Mouse (Mus musculus): ENCODE measurements around the gene Asic1. TPM values are rescaled to one million over a fixed set of nuclear protein-coding genes. Genes with fewer than 3 reads are reported as not detected.

Gene Asic1
- polyA plus RNA-seq, 1 experiment: 0.19 TPM

DNA sequence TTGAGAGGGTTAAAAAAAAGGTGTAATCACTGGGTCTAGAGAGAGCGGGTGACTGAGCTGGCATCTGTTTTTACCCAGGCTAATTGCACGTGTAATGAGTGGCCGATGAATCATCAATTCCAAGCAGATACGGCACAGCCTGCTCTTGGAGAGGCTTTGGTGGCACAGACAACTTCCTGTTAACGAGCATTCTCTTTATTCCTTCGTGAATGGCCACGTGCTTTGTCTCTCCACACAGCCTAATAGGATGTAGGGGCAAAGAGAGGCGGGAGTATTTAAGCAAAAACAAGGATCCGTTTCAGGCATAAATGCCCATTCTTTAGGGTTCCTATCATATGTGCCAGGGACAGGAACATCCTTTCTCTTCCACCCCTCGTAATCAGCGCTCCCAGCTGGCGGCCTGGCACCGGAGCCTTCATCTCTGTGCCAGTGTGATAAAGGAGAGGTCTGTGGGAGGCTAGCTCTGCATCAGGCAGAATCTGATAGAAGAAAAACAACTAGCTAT lies 45.2 kb downstream of the Asic1 start:
- Histone ChIP-seq H3K4me1 (ENCODE audit: control insufficient read depth, insufficient read depth, low read length) (no peaks in the 10 kb centered on the region), H3K4me3 (replicated peaks; ENCODE audit: extremely low read depth, low read depth, low read length) (no peak overlapping the region)
- DNase-seq: no peak
- WGBS: 68% methylated on average over 13 of the region's 13 CpGs
- TF ChIP-seq CTCF (IDR thresholded peaks at IDR 0.05; ENCODE audit: insufficient read depth, low read length): no peak
- TF ChIP-seq POLR2A (IDR thresholded peaks at IDR 0.05; ENCODE audit: borderline replicate concordance, extremely low read depth, low read depth, low read length): no peak

DNA sequence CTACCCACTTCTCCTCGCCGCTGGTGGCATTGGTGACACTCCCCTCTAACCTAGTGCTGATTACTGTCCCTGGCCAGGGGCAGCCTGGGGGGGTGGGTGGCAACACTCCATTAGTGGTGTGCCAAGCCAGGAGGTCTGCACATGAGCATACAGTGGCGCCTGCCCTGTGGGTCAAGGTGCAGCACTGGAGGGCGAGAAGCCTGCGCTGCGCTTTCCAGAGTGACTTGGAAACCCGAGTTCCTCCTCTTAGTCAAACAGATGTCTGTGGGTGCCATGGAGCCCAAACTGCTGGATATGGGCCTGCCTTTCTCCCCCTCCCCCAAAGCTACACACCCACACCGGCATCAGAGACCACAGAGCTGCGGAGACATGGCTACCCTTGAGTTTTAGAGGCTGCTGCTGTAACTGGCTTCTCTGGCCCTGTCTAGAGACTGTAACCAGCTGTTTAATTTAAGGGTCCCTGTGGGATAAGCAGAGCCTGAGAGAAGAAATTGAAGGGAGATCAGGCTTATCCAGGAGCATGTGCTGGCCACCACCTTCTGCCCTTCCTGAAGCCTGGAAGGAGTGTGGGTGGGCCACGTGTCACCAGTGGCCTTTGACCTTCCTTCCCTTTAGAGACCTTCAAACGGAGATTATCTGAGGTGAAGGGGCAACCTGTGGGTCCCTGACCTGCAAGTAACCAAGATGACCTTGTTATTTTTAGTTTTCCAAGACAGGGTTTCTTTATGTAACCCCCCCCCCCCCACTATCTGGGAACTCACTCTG lies 46.0 kb downstream of the Asic1 start:
- 61% methylated on average over 11 of the region's 11 CpGs for WGBS
- TF ChIP-seq POLR2A (IDR thresholded peaks at IDR 0.05; ENCODE audit: borderline replicate concordance, extremely low read depth, low read depth, low read length) (no peak), CTCF (IDR thresholded peaks at IDR 0.05; ENCODE audit: insufficient read depth, low read length) (no peak)
- no peaks in the 10 kb centered on the region for H3K4me1 ChIP-seq (ENCODE audit: control insufficient read depth, insufficient read depth, low read length)
- no peak overlapping the region for H3K4me3 ChIP-seq (replicated peaks; ENCODE audit: extremely low read depth, low read depth, low read length)
- no peak for DNase-seq

DNA sequence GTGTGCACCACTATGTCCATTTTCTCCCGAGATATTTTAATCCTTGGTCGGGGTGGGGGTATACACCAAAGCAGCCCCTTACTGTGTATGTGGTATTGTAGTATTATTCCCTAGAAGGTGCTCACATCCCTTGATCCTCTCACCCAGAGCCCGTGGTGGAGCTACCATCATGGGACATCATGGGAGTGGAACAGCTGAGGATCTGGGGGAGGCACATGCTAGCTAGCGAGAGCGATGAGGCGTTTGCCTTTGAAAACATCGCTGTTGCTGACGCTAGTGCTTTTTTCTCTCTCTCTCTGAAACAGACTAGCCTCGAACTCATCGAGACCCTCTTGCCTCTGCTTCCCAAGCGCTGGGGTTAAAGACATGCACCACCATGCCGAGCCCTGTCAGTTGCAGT lies 46.6 kb downstream of the Asic1 start:
- TF ChIP-seq CTCF (IDR thresholded peaks at IDR 0.05; ENCODE audit: insufficient read depth, low read length): no peak
- no peak for TF ChIP-seq POLR2A (IDR thresholded peaks at IDR 0.05; ENCODE audit: borderline replicate concordance, extremely low read depth, low read depth, low read length)
- 92% methylated on average over 12 of the region's 12 CpGs for WGBS
- DNase-seq: no peak
- Histone ChIP-seq H3K4me1 (ENCODE audit: control insufficient read depth, insufficient read depth, low read length) (no peaks in the 10 kb centered on the region), H3K4me3 (replicated peaks; ENCODE audit: extremely low read depth, low read depth, low read length) (no peak overlapping the region)

DNA sequence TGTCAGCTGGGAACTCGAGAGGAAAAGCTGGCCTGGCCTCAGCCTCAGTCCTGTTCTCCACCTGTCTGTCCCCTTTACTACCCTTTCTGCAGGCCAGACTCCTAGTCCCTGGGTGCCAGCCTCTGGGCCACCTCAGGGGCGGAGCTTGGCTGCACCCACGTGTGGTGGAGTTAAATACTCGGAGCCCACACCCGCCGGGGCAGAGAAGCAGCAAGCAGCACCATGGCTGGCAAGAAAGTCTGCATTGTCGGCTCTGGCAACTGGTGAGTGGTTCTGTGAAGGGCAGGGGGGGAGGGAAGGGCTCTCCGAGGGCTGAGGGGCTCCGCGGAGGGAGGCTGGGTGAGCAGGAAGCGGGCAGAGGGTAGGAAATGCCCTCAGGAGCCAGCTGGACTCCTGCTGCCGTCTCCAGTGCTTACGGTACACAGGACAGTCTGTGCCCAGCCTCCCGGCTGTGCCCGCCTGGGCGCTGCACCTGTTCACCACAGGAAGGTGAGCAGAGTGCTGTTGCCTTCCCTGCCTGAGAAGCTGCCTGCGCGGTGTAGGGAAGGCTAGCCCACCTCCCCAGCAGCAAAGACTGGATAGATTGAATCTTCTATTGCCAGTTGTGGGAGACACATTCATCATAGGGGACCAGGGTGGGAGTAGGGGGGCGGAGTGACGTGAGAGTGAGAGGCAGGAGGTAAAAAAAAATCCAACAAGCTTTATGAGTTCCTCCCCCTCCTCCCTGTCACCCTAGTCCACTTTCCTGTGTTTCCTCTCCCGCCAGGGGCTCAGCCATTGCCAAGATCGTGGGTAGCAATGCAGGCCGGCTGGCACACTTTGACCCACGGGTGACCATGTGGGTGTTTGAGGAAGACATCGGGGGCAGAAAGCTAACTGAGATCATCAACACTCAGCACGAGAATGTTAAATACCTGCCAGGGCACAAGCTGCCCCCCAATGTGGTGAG lies 47.5 kb downstream of the Asic1 start, which contains the start of gene Gpd1:
Gene Gpd1, plus strand, starts transcription at position 130 of the 949 bp plus-strand sequence.
- DNase-seq: peak; percentile 63
- peak; percentile 70; the same call in 1 of the 2 replicates for TF ChIP-seq POLR2A (IDR thresholded peaks at IDR 0.05; ENCODE audit: borderline replicate concordance, extremely low read depth, low read depth, low read length)
- no peak for TF ChIP-seq CTCF (IDR thresholded peaks at IDR 0.05; ENCODE audit: insufficient read depth, low read length)

DNA sequence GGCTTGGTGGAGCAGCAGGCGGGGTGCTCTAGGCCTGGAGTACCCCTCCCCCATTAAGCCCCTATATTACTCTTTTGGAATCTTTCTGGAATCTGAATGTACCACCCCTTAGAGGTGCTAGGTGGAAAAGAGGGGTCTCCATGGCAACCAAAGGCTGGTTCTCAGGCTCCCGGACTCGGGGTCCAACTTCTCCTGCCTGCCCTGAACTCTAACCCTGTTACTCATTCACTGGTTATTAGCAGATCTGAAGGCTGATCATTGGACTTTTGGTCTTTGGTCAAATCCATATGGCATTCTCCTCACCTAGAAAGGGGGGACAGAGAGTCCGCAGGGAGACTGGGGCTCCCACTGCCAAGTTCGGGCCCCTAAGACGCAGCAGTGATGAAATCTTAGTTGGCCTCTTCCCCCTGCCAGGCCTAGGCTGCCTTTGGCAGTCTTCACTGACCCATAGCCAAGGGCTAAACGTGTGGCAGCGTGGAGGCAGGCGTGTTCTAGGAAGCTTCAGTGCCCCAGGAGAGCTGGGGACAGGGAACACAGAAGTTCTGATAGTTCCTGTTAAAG lies 48.4 kb downstream of the Asic1 start:
- no peak for TF ChIP-seq POLR2A (IDR thresholded peaks at IDR 0.05; ENCODE audit: borderline replicate concordance, extremely low read depth, low read depth, low read length)
- TF ChIP-seq CTCF (IDR thresholded peaks at IDR 0.05; ENCODE audit: insufficient read depth, low read length): no peak
- 76% methylated on average over 9 of the region's 9 CpGs for WGBS
- peaks cover 7% of the 10 kb centered on the region; the same call in 1 of the 2 replicates for H3K4me1 ChIP-seq (ENCODE audit: control insufficient read depth, insufficient read depth, low read length)
- DNase-seq: no peak
- H3K4me3 ChIP-seq (replicated peaks; ENCODE audit: extremely low read depth, low read depth, low read length): no peak overlapping the region

More for the DNA sequence above, 47.5 kb downstream of the Asic1 start, which contains the start of gene Gpd1:
- WGBS: 37% methylated on average over 26 of the region's 26 CpGs
- Histone ChIP-seq H3K4me3 (replicated peaks; ENCODE audit: extremely low read depth, low read depth, low read length) (peak within 1 kb of the TSS; percentile 49), H3K4me1 (ENCODE audit: control insufficient read depth, insufficient read depth, low read length) (no peaks in the 10 kb centered on the region)

DNA sequence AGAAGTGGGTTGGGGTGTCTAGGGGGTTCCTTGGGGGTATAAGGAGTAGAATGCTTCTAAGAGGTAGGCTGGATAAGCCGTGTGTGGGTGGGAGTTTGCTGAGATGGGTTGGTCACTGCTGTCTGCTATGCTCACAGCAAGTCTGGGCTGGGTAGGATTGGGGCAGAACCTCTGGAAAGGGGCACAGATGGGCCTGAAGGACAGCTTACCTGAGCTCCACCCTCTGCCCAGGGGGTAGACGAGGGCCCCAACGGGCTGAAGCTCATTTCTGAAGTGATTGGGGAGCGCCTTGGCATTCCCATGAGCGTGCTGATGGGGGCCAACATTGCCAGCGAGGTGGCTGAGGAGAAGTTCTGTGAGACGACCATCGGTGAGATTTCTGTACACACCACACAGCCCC lies 49.7 kb downstream of the Asic1 start:
- WGBS: 72% methylated on average over 8 of the region's 8 CpGs
- no peak overlapping the region for H3K4me3 ChIP-seq (replicated peaks; ENCODE audit: extremely low read depth, low read depth, low read length)
- TF ChIP-seq POLR2A (IDR thresholded peaks at IDR 0.05; ENCODE audit: borderline replicate concordance, extremely low read depth, low read depth, low read length) (no peak), CTCF (IDR thresholded peaks at IDR 0.05; ENCODE audit: insufficient read depth, low read length) (no peak)
- no peak for DNase-seq
- peaks cover 13% of the 10 kb centered on the region for H3K4me1 ChIP-seq (ENCODE audit: control insufficient read depth, insufficient read depth, low read length)

DNA sequence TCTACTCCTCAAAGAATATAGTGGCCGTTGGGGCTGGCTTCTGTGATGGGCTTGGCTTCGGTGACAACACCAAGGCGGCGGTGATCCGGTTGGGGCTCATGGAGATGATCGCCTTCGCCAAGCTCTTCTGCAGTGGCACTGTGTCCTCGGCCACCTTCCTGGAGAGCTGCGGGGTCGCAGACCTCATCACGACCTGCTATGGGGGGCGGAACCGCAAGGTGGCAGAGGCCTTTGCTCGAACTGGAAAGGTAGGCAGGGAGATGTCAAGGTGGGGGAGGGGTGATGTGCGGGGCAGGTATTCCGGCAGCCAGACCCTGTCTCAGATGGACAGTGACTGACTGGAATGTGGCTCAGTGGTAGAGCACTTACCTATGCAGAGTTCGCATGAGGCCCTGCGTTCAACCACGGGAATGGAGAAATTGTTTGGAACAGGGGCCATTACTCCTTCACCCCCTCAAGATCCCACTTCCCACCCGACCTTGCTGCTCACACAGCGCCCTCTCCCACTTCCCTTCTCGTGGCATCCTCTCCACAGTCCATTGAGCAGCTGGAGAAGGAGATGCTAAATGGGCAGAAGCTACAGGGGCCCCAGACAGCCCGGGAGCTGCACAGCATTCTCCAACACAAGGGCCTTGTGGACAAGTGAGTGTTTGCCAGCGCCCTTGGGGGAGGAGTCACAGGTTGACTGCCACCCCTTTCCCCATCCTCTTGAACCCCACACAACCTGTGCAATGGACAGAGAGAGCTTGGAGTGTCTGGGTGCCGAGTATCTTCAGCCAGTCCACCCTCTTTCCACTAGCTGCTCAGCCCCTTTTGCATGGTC lies 52.0 kb downstream of the Asic1 start:
- H3K4me3 ChIP-seq (replicated peaks; ENCODE audit: extremely low read depth, low read depth, low read length): no peak overlapping the region
- 80% methylated on average over 25 of the region's 25 CpGs for WGBS
- TF ChIP-seq POLR2A (IDR thresholded peaks at IDR 0.05; ENCODE audit: borderline replicate concordance, extremely low read depth, low read depth, low read length) (no peak), CTCF (IDR thresholded peaks at IDR 0.05; ENCODE audit: insufficient read depth, low read length) (no peak)
- peaks cover 17% of the 10 kb centered on the region for H3K4me1 ChIP-seq (ENCODE audit: control insufficient read depth, insufficient read depth, low read length)
- no peak for DNase-seq

DNA sequence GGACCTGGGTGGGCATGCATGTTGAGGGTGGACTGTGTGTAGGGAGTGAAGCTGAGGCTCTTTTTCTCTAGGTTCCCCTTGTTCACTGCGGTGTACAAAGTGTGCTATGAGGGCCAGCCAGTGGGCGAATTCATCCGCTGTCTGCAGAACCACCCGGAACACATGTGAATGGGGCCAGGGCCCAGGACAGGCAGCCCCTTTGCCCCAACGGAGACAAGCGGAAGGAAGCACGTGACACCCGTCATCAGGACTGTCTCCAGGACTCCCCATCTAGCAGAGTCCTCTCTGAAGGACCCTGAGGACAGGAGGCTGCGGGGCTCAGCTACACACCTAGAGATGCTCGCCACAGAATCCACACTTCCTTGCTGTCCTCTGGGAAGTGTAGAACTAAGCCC lies 52.9 kb downstream of the Asic1 start:
- no peak for TF ChIP-seq POLR2A (IDR thresholded peaks at IDR 0.05; ENCODE audit: borderline replicate concordance, extremely low read depth, low read depth, low read length)
- no peak for TF ChIP-seq CTCF (IDR thresholded peaks at IDR 0.05; ENCODE audit: insufficient read depth, low read length)
- 57% methylated on average over 10 of the region's 10 CpGs for WGBS
- no peak overlapping the region for H3K4me3 ChIP-seq (replicated peaks; ENCODE audit: extremely low read depth, low read depth, low read length)
- H3K4me1 ChIP-seq (ENCODE audit: control insufficient read depth, insufficient read depth, low read length): peaks cover 17% of the 10 kb centered on the region
- no peak for DNase-seq

Measured in lung, adult 2 months (tissue).